Mouse (Mus musculus) liver, embryonic 14.5 days (tissue): ENCODE measurements around the gene Xpnpep1.

Experiments
- CTCF ChIP-seq: IDR thresholded peaks from 2 replicates; pipeline ENCODE4 v1.5.1; 2016; ENCODE audit warnings: antibody characterized with exemption, low read depth, control low read depth
- EP300 ChIP-seq: IDR thresholded peaks from 2 replicates; pipeline ENCODE4 v1.6.1; 2016; ENCODE audit warnings: antibody characterized with exemption, low read depth

DNA sequence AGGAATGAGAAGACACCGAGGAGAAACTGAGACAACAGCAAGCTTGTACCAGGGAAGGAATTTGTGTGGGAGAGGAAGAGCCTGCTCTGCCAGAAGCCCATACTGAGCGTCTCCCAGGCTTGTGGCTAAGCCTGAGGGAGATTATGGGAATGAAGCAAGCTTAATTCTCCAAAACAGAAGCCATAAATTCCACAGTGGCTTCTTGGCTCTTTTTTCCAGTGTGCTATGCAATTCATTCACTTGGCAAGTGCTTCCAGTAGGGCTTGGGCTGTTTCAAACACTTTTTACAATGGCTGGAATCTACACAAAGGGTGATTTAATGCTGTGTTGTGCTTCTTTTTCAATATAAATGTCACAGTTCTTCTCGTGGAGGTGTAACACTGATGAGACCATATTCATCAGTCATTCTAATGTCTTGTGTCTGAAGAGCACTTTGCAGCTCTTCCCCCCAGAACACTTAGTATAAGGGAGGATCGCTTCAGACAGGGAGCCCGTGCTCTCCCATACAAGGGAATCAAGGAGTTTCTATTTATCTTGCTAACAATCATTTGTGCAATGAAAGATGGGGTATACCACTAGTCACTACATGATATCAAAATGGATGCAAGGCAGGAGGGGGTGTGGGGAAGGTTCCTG, 148.1 kb downstream of the Xpnpep1 start:
- no peak for TF ChIP-seq CTCF
- no peak for TF ChIP-seq EP300
